Mouse (Mus musculus): ENCODE measurements around the gene Pde2a.

DNA sequence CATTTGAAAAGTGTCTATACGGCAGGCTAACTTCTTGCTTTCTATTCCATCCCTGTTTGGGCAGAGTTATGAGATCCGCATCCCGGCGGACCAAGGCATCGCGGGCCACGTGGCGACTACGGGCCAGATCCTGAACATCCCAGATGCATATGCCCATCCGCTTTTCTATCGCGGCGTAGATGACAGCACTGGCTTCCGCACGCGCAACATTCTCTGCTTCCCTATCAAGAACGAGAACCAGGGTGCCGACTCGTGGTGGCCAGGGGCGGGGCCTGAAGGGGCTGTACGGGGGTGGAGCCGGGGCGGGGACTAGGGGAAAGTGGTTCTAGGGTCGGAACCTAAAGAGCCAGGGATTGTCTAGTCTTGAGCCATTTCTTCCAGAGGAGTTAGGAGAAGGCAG is 83.0 kb downstream of the Pde2a start:
- TF ChIP-seq USF1 (IDR thresholded peaks at IDR 0.05; ENCODE audit: low read depth) (no peak), SRF (IDR thresholded peaks at IDR 0.05; ENCODE audit: control insufficient read depth, insufficient read length, low read depth) (no peak)

All from myocyte (in vitro differentiated cells).